Mouse (Mus musculus) kidney, adult 9 months (tissue): ENCODE measurements around the gene P2rx7.

Experiments used
- DNase-seq: peaks from one replicate; pipeline ENCODE4 v3.0.0; 2022

The P2rx7 gene

GRCm38 (mm10) chr5:122643701-122644100 lies at the start of gene P2rx7:
Gene P2rx7 (plus strand): TSS chr5:122643911.
- DNase-seq = peak; percentile 53

- DNase-seq = no peak
Measured at GRCm38 (mm10) chr5:122595470-122595869, 48.2 kb upstream of the P2rx7 start.

- DNase-seq = no peak
Measured at GRCm38 (mm10) chr5:122602233-122602632, 41.5 kb upstream of the P2rx7 start.

- no peak for DNase-seq
Measured at GRCm38 (mm10) chr5:122604894-122605293, 38.8 kb upstream of the P2rx7 start.

GRCm38 (mm10) chr5:122611651-122612050 lies 32.1 kb upstream of the P2rx7 start:
- DNase-seq = no peak

- peak; percentile 95 for DNase-seq
Measured at GRCm38 (mm10) chr5:122613908-122614732, 29.6 kb upstream of the P2rx7 start, which contains the start of gene Ift81. Gene Ift81 (minus strand): TSS chr5:122614518.

- DNase-seq = no peak
Measured at GRCm38 (mm10) chr5:122617718-122618117, 26.0 kb upstream of the P2rx7 start.

- DNase-seq = no peak
Measured at GRCm38 (mm10) chr5:122619686-122620296, 23.9 kb upstream of the P2rx7 start.

- peak; percentile 22 for DNase-seq
Measured at GRCm38 (mm10) chr5:122621376-122621886, 22.3 kb upstream of the P2rx7 start.

GRCm38 (mm10) chr5:122622526-122622925 lies 21.2 kb upstream of the P2rx7 start:
- DNase-seq = no peak

GRCm38 (mm10) chr5:122623861-122624260 lies 19.9 kb upstream of the P2rx7 start:
- no peak for DNase-seq

GRCm38 (mm10) chr5:122624952-122625479 lies 18.7 kb upstream of the P2rx7 start:
- DNase-seq = no peak

- no peak for DNase-seq
Measured at GRCm38 (mm10) chr5:122625565-122626252, 18.0 kb upstream of the P2rx7 start.

GRCm38 (mm10) chr5:122627243-122627642 lies 16.5 kb upstream of the P2rx7 start:
- peak; percentile 91 for DNase-seq

GRCm38 (mm10) chr5:122635228-122635627 lies 8.5 kb upstream of the P2rx7 start:
- no peak for DNase-seq

GRCm38 (mm10) chr5:122636308-122636707 lies 7.4 kb upstream of the P2rx7 start:
- DNase-seq = no peak

- DNase-seq = no peak
Measured at GRCm38 (mm10) chr5:122636958-122637357, 6.8 kb upstream of the P2rx7 start.

GRCm38 (mm10) chr5:122638296-122638695 lies 5.4 kb upstream of the P2rx7 start:
- DNase-seq = no peak

GRCm38 (mm10) chr5:122639517-122639916 lies 4.2 kb upstream of the P2rx7 start:
- no peak for DNase-seq

GRCm38 (mm10) chr5:122639986-122640385 lies 3.7 kb upstream of the P2rx7 start:
- DNase-seq = no peak

- peak; percentile 39 for DNase-seq
Measured at GRCm38 (mm10) chr5:122644111-122644607, 448 bp downstream of the P2rx7 start.

GRCm38 (mm10) chr5:122645290-122645689 lies 1.6 kb downstream of the P2rx7 start:
- no peak for DNase-seq

GRCm38 (mm10) chr5:122646050-122646449 lies 2.3 kb downstream of the P2rx7 start:
- no peak for DNase-seq
